Mouse (Mus musculus) MEL (cell line): ENCODE measurements at regions not wholly inside any gene's neighbourhood (a gene's known extent, or its start where the extent isn't known, plus 50 kb on each side); places are given as distances from the start of the nearest gene placed in this dataset.

Experiments
- DNase-seq: peaks from one replicate; pipeline ENCODE4 v3.0.0; 2011; ENCODE audit warnings: low read depth, low spot score
- H3K27ac ChIP-seq: 2 replicates; pipeline ENCODE4 v1.5.1; 2012; ENCODE audit warnings: low read depth, mild to moderate bottlenecking, control low read depth, low read length, moderate library complexity; ENCODE audit not compliant: control insufficient read depth
- H3K27me3 ChIP-seq, 2 experiments: fragments of 150-350 bp in 1 of 2; sonication (generic) in 1 of 2; 2 replicates each; pipeline ENCODE4 v1.6.1; 2012; ENCODE audit warnings: low read length in 2 of 2, mild to moderate bottlenecking in 2 of 2, improper control_type of control experiment in 1 of 2, moderate library complexity in 1 of 2; ENCODE audit not compliant: insufficient read depth in 2 of 2, control insufficient read depth in 1 of 2
- H3K36me3 ChIP-seq, 2 experiments: 2 replicates each; pipeline ENCODE4 v1.6.1; 2012 to 2014; ENCODE audit warnings: low read length in 2 of 2, improper control_type of control experiment in 1 of 2, inconsistent platforms in 1 of 2, mild to moderate bottlenecking in 1 of 2; ENCODE audit not compliant: insufficient read depth in 2 of 2, control insufficient read depth in 1 of 2
- H3K4me1 ChIP-seq, 2 experiments: fragments of 150-350 bp in 1 of 2; sonication (generic) in 1 of 2; 2 replicates each; pipeline ENCODE4 v1.6.1; 2012; ENCODE audit warnings: low read length in 2 of 2, improper control_type of control experiment in 1 of 2, mild to moderate bottlenecking in 1 of 2; ENCODE audit not compliant: insufficient read depth in 2 of 2, control insufficient read depth in 1 of 2
- H3K4me3 ChIP-seq, 2 experiments: fragments of 150-350 bp in 1 of 2; sonication (generic) in 1 of 2; 2 replicates each; pipeline ENCODE4 v1.5.1; 2012; ENCODE audit warnings: low read depth in 2 of 2, low read length in 2 of 2, mild to moderate bottlenecking in 2 of 2, moderate library complexity in 2 of 2, control low read depth in 1 of 2, improper control_type of control experiment in 1 of 2; ENCODE audit not compliant: control insufficient read depth in 1 of 2, insufficient read depth in 1 of 2
- H3K79me2 ChIP-seq: 2 replicates; pipeline ENCODE4 v1.6.1; 2012; ENCODE audit warnings: mild to moderate bottlenecking, low read length, moderate library complexity; ENCODE audit not compliant: control insufficient read depth, poor library complexity, insufficient read depth
- H3K9ac ChIP-seq: 2 replicates; pipeline ENCODE4 v1.6.1; 2012; ENCODE audit warnings: low read depth, mild to moderate bottlenecking, control low read depth, low read length, moderate library complexity; ENCODE audit not compliant: control insufficient read depth, poor library complexity, severe bottlenecking
- H3K9me3 ChIP-seq: fragments of 150-350 bp; sonication (generic); replicated peaks from 2 replicates; pipeline ENCODE4 v1.6.1; 2012; ENCODE audit warnings: mild to moderate bottlenecking, low read length, improper control_type of control experiment, moderate library complexity; ENCODE audit not compliant: insufficient read depth
- CHD1 ChIP-seq: IDR thresholded peaks from 2 replicates; pipeline ENCODE4 v1.6.1; 2012; ENCODE audit warnings: low read depth, mild to moderate bottlenecking, inconsistent platforms, low read length, improper control_type of control experiment
- CHD2 ChIP-seq: IDR thresholded peaks from 2 replicates; pipeline ENCODE4 v1.6.1; 2011; ENCODE audit warnings: low read length, improper control_type of control experiment
- EP300 ChIP-seq, 2 experiments: IDR thresholded peaks; 2 replicates each; pipeline ENCODE4 v1.6.1; 2011; ENCODE audit warnings: improper control_type of control experiment in 2 of 2, low read length in 2 of 2, low read depth in 1 of 2, mild to moderate bottlenecking in 1 of 2
- GATA1 ChIP-seq: IDR thresholded peaks from 2 replicates; pipeline ENCODE4 v1.6.1; 2011; ENCODE audit warnings: low read depth, low read length, improper control_type of control experiment
- JUND ChIP-seq: IDR thresholded peaks from 2 replicates; pipeline ENCODE4 v1.6.1; 2011; ENCODE audit warnings: low read depth, mild to moderate bottlenecking, improper control_type of control experiment, low read length
- KAT2A ChIP-seq: conservative IDR thresholded peaks from 2 replicates; pipeline ENCODE4 v1.6.1; 2012; ENCODE audit warnings: low read depth, low read length, improper control_type of control experiment, inconsistent platforms
- MEF2A ChIP-seq: IDR thresholded peaks from 2 replicates; pipeline ENCODE4 v1.6.1; 2014; ENCODE audit warnings: low read depth, mild to moderate bottlenecking, inconsistent platforms, low read length, improper control_type of control experiment; ENCODE audit not compliant: poor library complexity, insufficient replicate concordance, severe bottlenecking; ENCODE audit errors: extremely low read depth
- MXI1 ChIP-seq: IDR thresholded peaks from 2 replicates; pipeline ENCODE4 v1.6.1; 2011; ENCODE audit warnings: mild to moderate bottlenecking, low read depth, low read length, improper control_type of control experiment
- NRF1 ChIP-seq: IDR thresholded peaks from 2 replicates; pipeline ENCODE4 v1.6.1; 2014; ENCODE audit warnings: low read depth, mild to moderate bottlenecking, inconsistent platforms, low read length, improper control_type of control experiment, moderate library complexity; ENCODE audit not compliant: poor library complexity, insufficient read depth, severe bottlenecking
- TCF12 ChIP-seq: IDR thresholded peaks from 2 replicates; pipeline ENCODE4 v1.6.1; 2014; ENCODE audit warnings: low read depth, mild to moderate bottlenecking, inconsistent platforms, low read length, improper control_type of control experiment, moderate library complexity
- UBTF ChIP-seq: IDR thresholded peaks from 2 replicates; pipeline ENCODE4 v1.6.1; 2012; ENCODE audit warnings: low read depth, mild to moderate bottlenecking, inconsistent platforms, low read length, improper control_type of control experiment, moderate library complexity, borderline replicate concordance; ENCODE audit not compliant: insufficient read depth
- USF2 ChIP-seq, 2 experiments: IDR thresholded peaks; 2 replicates each; pipeline ENCODE4 v1.6.1; 2011 to 2012; ENCODE audit warnings: improper control_type of control experiment in 2 of 2, low read length in 2 of 2, borderline replicate concordance in 1 of 2, inconsistent platforms in 1 of 2, low read depth in 1 of 2, mild to moderate bottlenecking in 1 of 2; ENCODE audit not compliant: insufficient read depth in 1 of 2
- ZC3H11A ChIP-seq: IDR thresholded peaks from 2 replicates; pipeline ENCODE4 v1.6.1; 2012; ENCODE audit warnings: low read depth, mild to moderate bottlenecking, inconsistent platforms, low read length, improper control_type of control experiment
- ZMIZ1 ChIP-seq: IDR thresholded peaks from 2 replicates; pipeline ENCODE4 v1.6.1; 2012; ENCODE audit warnings: low read depth, mild to moderate bottlenecking, inconsistent platforms, low read length, improper control_type of control experiment, moderate library complexity

GRCm38 (mm10) chr12:46566324-46566723 is 252.4 kb downstream of the Nova1 start:
- Histone ChIP-seq H3K36me3 (no peaks in the 10 kb centered on the region), H3K9ac (no peak overlapping the region), H3K79me2 (no peaks in the 10 kb centered on the region), H3K27ac (no peak overlapping the region), H3K4me3 (no peak overlapping the region), H3K27me3 (no peaks in the 10 kb centered on the region), H3K4me1 (no peaks in the 10 kb centered on the region), H3K9me3 (no peaks in the 10 kb centered on the region)
- DNase-seq: no peak
- TF ChIP-seq EP300 (IDR thresholded peaks at IDR 0.05; ENCODE audit: low read depth in 1 of 2, low read length in 2 of 2) (no peak), USF2 (IDR thresholded peaks at IDR 0.05; ENCODE audit: borderline replicate concordance in 1 of 2, insufficient read depth in 1 of 2, low read depth in 1 of 2, low read length in 2 of 2) (no peak), UBTF (no peak), ZC3H11A (no peak), NRF1 (no peak), KAT2A (no peak), CHD1 (no peak), MXI1 (no peak)

- H3K9ac ChIP-seq: no peak overlapping the region
- H3K4me1 ChIP-seq: no peaks in the 10 kb centered on the region
- H3K27ac ChIP-seq: no peak overlapping the region
- no peak for TF ChIP-seq UBTF
- H3K27me3 ChIP-seq: no peaks in the 10 kb centered on the region
- no peak for DNase-seq
- H3K79me2 ChIP-seq: no peaks in the 10 kb centered on the region
- H3K9me3 ChIP-seq: no peaks in the 10 kb centered on the region
- H3K36me3 ChIP-seq: no peaks in the 10 kb centered on the region
- H3K4me3 ChIP-seq: no peak overlapping the region
These were observed 297.8 kb downstream of the Nova1 start for GRCm38 (mm10) chr12:46520942-46521341.

GRCm38 (mm10) chr12:46507829-46508228 is 310.9 kb downstream of the Nova1 start:
- Histone ChIP-seq H3K79me2 (no peaks in the 10 kb centered on the region), H3K27me3 (no peaks in the 10 kb centered on the region), H3K9ac (no peak overlapping the region)
- TF ChIP-seq JUND (no peak), ZC3H11A (no peak), KAT2A (no peak), CHD2 (no peak), GATA1 (no peak), ZMIZ1 (no peak), TCF12 (no peak), MEF2A (no peak), NRF1 (no peak)
- TF ChIP-seq, all 39 proteins: peak for 0
- H3K9me3 ChIP-seq: no peaks in the 10 kb centered on the region
- H3K4me3 ChIP-seq: no peak overlapping the region
- no peaks in the 10 kb centered on the region for H3K4me1 ChIP-seq
- no peaks in the 10 kb centered on the region for H3K36me3 ChIP-seq
- H3K27ac ChIP-seq: no peak overlapping the region
- no peak for DNase-seq
